In genomic region chr8:127802661-127803333, GRCm38 (mm10) we compare ENCODE assay signal across 16 mouse cellular contexts.
DNase-seq lines count a peak whose midpoint lies in the region; ATAC-seq and TF ChIP-seq lines count a peak whose summit lies in the region.
"Had no signal": no experiment of that assay in that cellular context is flagged by ENCODE, and none has a peak within 500 bp of the region (broad histone marks: within the 10 kb centered on the region; RNA-seq: fewer than 3 reads in every experiment).

No protein-coding gene starts in this region.

- no peak for DNase-seq in hindbrain, embryonic 10.5 days (ENCODE audit: low spot score)
- peak; percentile 52 for DNase-seq in midbrain, embryonic 14.5 days
- DNase-seq in midbrain, embryonic 11.5 days (ENCODE audit: low spot score, missing footprints) = no peak
- no peak for DNase-seq in midbrain, postnatal 0 days (ENCODE audit: low spot score)
- DNase-seq: adrenal gland, adult 8-10 months; cerebellum, adult 8-10 months; retina, postnatal 1 day; thymus, adult 18-20 months had no signal

- H3K27me3 ChIP-seq in hindbrain, embryonic 15.5 days = no peaks in the 10 kb centered on the region
- H3K27me3 ChIP-seq in hindbrain, embryonic 10.5 days (ENCODE audit: insufficient read depth, poor library complexity, severe bottlenecking) = no peaks in the 10 kb centered on the region
- no peaks in the 10 kb centered on the region for H3K27me3 ChIP-seq in midbrain, embryonic 14.5 days (ENCODE audit: control insufficient read depth, insufficient read depth, low read length)
- no peaks in the 10 kb centered on the region for H3K27me3 ChIP-seq in midbrain, embryonic 11.5 days (ENCODE audit: control insufficient read depth, insufficient read depth, low read length)
- no peaks in the 10 kb centered on the region for H3K27me3 ChIP-seq in midbrain, postnatal 0 days (ENCODE audit: insufficient read depth, low read length)
- H3K27me3 ChIP-seq: heart, embryonic 15.5 days; kidney, embryonic 15.5 days had no signal

- TF ChIP-seq CTCF in midbrain, postnatal 0 days (IDR thresholded peaks at IDR 0.05) = no peak

- no peaks in the 10 kb centered on the region for H3K36me3 ChIP-seq in hindbrain, embryonic 15.5 days
- no peaks in the 10 kb centered on the region for H3K36me3 ChIP-seq in hindbrain, embryonic 10.5 days
- H3K36me3 ChIP-seq in midbrain, embryonic 14.5 days (ENCODE audit: control insufficient read depth, insufficient read depth, low read length) = no peaks in the 10 kb centered on the region
- no peaks in the 10 kb centered on the region for H3K36me3 ChIP-seq in midbrain, embryonic 11.5 days (ENCODE audit: control insufficient read depth, insufficient read depth, low read length)
- H3K36me3 ChIP-seq in midbrain, postnatal 0 days (ENCODE audit: insufficient read depth, low read length) = no peaks in the 10 kb centered on the region
- H3K36me3 ChIP-seq: heart, embryonic 15.5 days; kidney, embryonic 15.5 days had no signal

- H3K9ac ChIP-seq in hindbrain, embryonic 15.5 days = no peak overlapping the region
- H3K9ac ChIP-seq in midbrain, embryonic 14.5 days (replicated peaks; ENCODE audit: low read length) = no peak overlapping the region
- no peak overlapping the region for H3K9ac ChIP-seq in midbrain, embryonic 11.5 days (ENCODE audit: low read length)
- peak overlapping the region; percentile 19; the same call in 1 of the 2 replicates for H3K9ac ChIP-seq in midbrain, postnatal 0 days (replicated peaks; ENCODE audit: low read length, poor library complexity, severe bottlenecking)
- H3K9ac ChIP-seq: heart, embryonic 15.5 days; kidney, embryonic 15.5 days; liver, embryonic 14.5 days had no signal

- no peak overlapping the region for H3K4me3 ChIP-seq in hindbrain, embryonic 15.5 days
- no peak overlapping the region for H3K4me3 ChIP-seq in hindbrain, embryonic 10.5 days
- no peak overlapping the region for H3K4me3 ChIP-seq in midbrain, embryonic 14.5 days (replicated peaks; ENCODE audit: low read depth, low read length)
- no peak overlapping the region for H3K4me3 ChIP-seq in midbrain, embryonic 11.5 days (ENCODE audit: low read depth, low read length)
- no peak overlapping the region for H3K4me3 ChIP-seq in midbrain, postnatal 0 days (ENCODE audit: low read depth, low read length)
- H3K4me3 ChIP-seq: heart, embryonic 15.5 days; kidney, embryonic 15.5 days; myocyte had no signal

- no peaks in the 10 kb centered on the region for H3K9me3 ChIP-seq in hindbrain, embryonic 15.5 days
- no peaks in the 10 kb centered on the region for H3K9me3 ChIP-seq in hindbrain, embryonic 10.5 days
- no peaks in the 10 kb centered on the region for H3K9me3 ChIP-seq in midbrain, embryonic 14.5 days (ENCODE audit: control insufficient read depth, low read length)
- no peaks in the 10 kb centered on the region for H3K9me3 ChIP-seq in midbrain, embryonic 11.5 days (ENCODE audit: control insufficient read depth, low read length)
- no peaks in the 10 kb centered on the region for H3K9me3 ChIP-seq in midbrain, postnatal 0 days (ENCODE audit: low read length)
- H3K9me3 ChIP-seq: heart, embryonic 15.5 days; kidney, embryonic 15.5 days had no signal

- no peak overlapping the region for H3K4me2 ChIP-seq in hindbrain, embryonic 15.5 days
- no peak overlapping the region for H3K4me2 ChIP-seq in midbrain, embryonic 14.5 days (ENCODE audit: low read length)
- H3K4me2 ChIP-seq in midbrain, embryonic 11.5 days = no peak overlapping the region
- no peak overlapping the region for H3K4me2 ChIP-seq in midbrain, postnatal 0 days (ENCODE audit: low read depth, low read length, poor library complexity, severe bottlenecking)
- H3K4me2 ChIP-seq: heart, embryonic 15.5 days; kidney, embryonic 15.5 days had no signal

- 57% methylated on average over 5 of the region's 5 CpGs for WGBS in hindbrain, embryonic 15.5 days
- WGBS in hindbrain, embryonic 10.5 days = 76% methylated on average over 5 of the region's 5 CpGs
- 61% methylated on average over 5 of the region's 5 CpGs for WGBS in midbrain, embryonic 14.5 days
- 65% methylated on average over 5 of the region's 5 CpGs for WGBS in midbrain, embryonic 11.5 days
- WGBS in midbrain, postnatal 0 days = 39% methylated on average over 5 of the region's 5 CpGs

- no peak for ATAC-seq in hindbrain, embryonic 15.5 days (ENCODE audit: low FRiP score, low read depth)
- no peak for ATAC-seq in midbrain, embryonic 14.5 days (ENCODE audit: low FRiP score, low TSS enrichment)
- no peak for ATAC-seq in midbrain, embryonic 11.5 days (ENCODE audit: low FRiP score)
- ATAC-seq in hematopoietic stem cell, adult 5-6 weeks (replicated peaks in 1 of 2; ENCODE audit: insufficient read depth in 1 of 2, low FRiP score in 2 of 2, low TSS enrichment in 1 of 2, low read depth in 1 of 2, poor library complexity in 2 of 2, severe bottlenecking in 2 of 2) = peak; percentile 63 to 86
- no peak for ATAC-seq in midbrain, postnatal 0 days (ENCODE audit: low FRiP score)
- ATAC-seq in erythroblast, adult 5-6 weeks (replicated peaks; ENCODE audit: low FRiP score, poor library complexity, severe bottlenecking) = no peak
- ATAC-seq: inflammation-experienced regulatory T-cells, adult 6 months had no signal

- H3K27ac ChIP-seq in hindbrain, embryonic 15.5 days (replicated peaks) = peak overlapping the region; percentile 39; the same call in 1 of the 2 replicates
- H3K27ac ChIP-seq in hindbrain, embryonic 10.5 days = no peak overlapping the region
- H3K27ac ChIP-seq in midbrain, embryonic 14.5 days (replicated peaks; ENCODE audit: low read depth, low read length) = 0 out of 2 replicates have a peak overlapping the region, but pooled peaks have one; percentile 1
- no peak overlapping the region for H3K27ac ChIP-seq in midbrain, embryonic 11.5 days (ENCODE audit: low read depth, low read length)
- peak overlapping the region; percentile 38 for H3K27ac ChIP-seq in midbrain, postnatal 0 days (ENCODE audit: low read depth, low read length)
- H3K27ac ChIP-seq: heart, embryonic 15.5 days; kidney, embryonic 15.5 days; liver, embryonic 14.5 days had no signal

- H3K4me1 ChIP-seq in hindbrain, embryonic 15.5 days (replicated peaks) = peaks cover 15% of the 10 kb centered on the region; the same call in 1 of the 2 replicates
- 0 out of 2 replicates have a peak, but pooled peaks cover 4% of the 10 kb centered on the region for H3K4me1 ChIP-seq in hindbrain, embryonic 10.5 days (replicated peaks)
- H3K4me1 ChIP-seq in midbrain, embryonic 14.5 days (ENCODE audit: control insufficient read depth, insufficient read depth, low read length) = peaks cover 9% of the 10 kb centered on the region; the same call in 1 of the 2 replicates
- no peaks in the 10 kb centered on the region for H3K4me1 ChIP-seq in midbrain, embryonic 11.5 days (ENCODE audit: control insufficient read depth, insufficient read depth, low read length)
- no peaks in the 10 kb centered on the region for H3K4me1 ChIP-seq in midbrain, postnatal 0 days (ENCODE audit: insufficient read depth, low read length)

Comparison
In these comparisons a context has a peak if more than half of its experiments do, and no peak if none do; other contexts are left out.
1. H3K27ac ChIP-seq: peak in hindbrain, embryonic 15.5 days (single experiment), midbrain, embryonic 14.5 days (single experiment) and midbrain, postnatal 0 days (single experiment); none in hindbrain, embryonic 10.5 days (single experiment) and midbrain, embryonic 11.5 days (single experiment).
2. ATAC-seq: peak in hematopoietic stem cell, adult 5-6 weeks (2 of 2); none in hindbrain, embryonic 15.5 days (single experiment), midbrain, embryonic 14.5 days (single experiment), midbrain, embryonic 11.5 days (single experiment), midbrain, postnatal 0 days (single experiment) and erythroblast, adult 5-6 weeks (single experiment).